Mouse (Mus musculus): ENCODE measurements around the gene Ccdc186.

DNA sequence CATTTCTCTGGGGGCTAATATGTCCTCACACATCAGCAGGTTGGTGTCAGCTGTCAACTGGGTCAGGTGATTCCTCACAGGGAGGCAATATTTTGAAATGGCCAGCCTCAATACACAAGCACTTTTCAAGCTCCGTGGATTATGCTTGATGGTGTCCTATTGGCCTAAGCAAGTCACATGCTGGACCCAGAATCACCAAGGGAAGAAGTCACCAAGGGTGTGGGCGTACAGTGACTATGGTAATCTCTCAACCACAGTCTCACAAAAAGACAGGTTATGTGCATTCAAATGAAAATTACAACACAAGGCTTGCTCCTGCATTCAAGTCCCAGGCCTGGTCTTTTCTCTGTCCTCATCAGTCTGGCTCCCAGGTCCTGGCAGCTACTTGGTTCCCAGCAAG is 60.3 kb downstream of the Ccdc186 start:
- TF ChIP-seq CTCF (IDR thresholded peaks at IDR 0.05; ENCODE audit: extremely low read depth, insufficient read depth, insufficient read length, insufficient replicate concordance) (no peak), POLR2A (IDR thresholded peaks at IDR 0.05; ENCODE audit: low read depth, low read length) (no peak)

Measured in spleen, adult 2 months (tissue).